Mouse (Mus musculus) myocyte (in vitro differentiated cells): ENCODE data around the gene Abcb8.

Experiments used
- CEBPB ChIP-seq: IDR thresholded peaks from 2 replicates; pipeline ENCODE4 v1.6.1; 2011; ENCODE audit warnings: mild to moderate bottlenecking, moderate library complexity; ENCODE audit not compliant: poor library complexity, insufficient read depth, severe bottlenecking
- E2F4 ChIP-seq: IDR thresholded peaks from one replicate; pipeline ENCODE4 v1.6.1; 2011; ENCODE audit warnings: mild to moderate bottlenecking, control low read depth, moderate library complexity; ENCODE audit not compliant: insufficient read depth
- POLR2A ChIP-seq: IDR thresholded peaks from one replicate; pipeline ENCODE4 v1.6.1; 2011; ENCODE audit warnings: low read depth, mild to moderate bottlenecking, control low read depth, moderate library complexity; ENCODE audit not compliant: insufficient read length
- TCF12 ChIP-seq: IDR thresholded peaks from one replicate; pipeline ENCODE4 v1.6.1; 2011; ENCODE audit warnings: mild to moderate bottlenecking, control low read depth; ENCODE audit not compliant: poor library complexity, insufficient read depth, severe bottlenecking
- TCF3 ChIP-seq: IDR thresholded peaks from one replicate; pipeline ENCODE4 v1.6.1; 2011; ENCODE audit warnings: low read depth, control low read depth; ENCODE audit not compliant: insufficient read length

GRCm38 (mm10) chr5:24364963-24365362 is 28.5 kb upstream of the Abcb8 start:
- no peak for TF ChIP-seq POLR2A
- no peak for TF ChIP-seq TCF12
- no peak for TF ChIP-seq E2F4
- TF ChIP-seq CEBPB: no peak
- no peak for TF ChIP-seq TCF3
